Mouse (Mus musculus) midbrain, embryonic 11.5 days (tissue): ENCODE measurements around the gene Myoc. TPM values are rescaled to one million over a fixed set of nuclear protein-coding genes. Genes with fewer than 3 reads are reported as not detected.
"Not testable (repeated sequence)": the region's sequence is repeated elsewhere in the genome, so short reads cannot be mapped to it uniquely, and the experiment has no call there.

Experiments used
- ATAC-seq: fragments of 200-750 bp; cut with Nextera tagmentation; 2 replicates; pipeline ENCODE4 v1.8.0; 2017; ENCODE audit warnings: moderate TSS enrichment, moderate library complexity; ENCODE audit not compliant: low FRiP score
- DNase-seq: peaks from one replicate; pipeline ENCODE4 v3.0.0; 2015; ENCODE audit warnings: low spot score; ENCODE audit errors: missing footprints
- H3K27ac ChIP-seq: fragments of 300-500 bp; sonication (generic); 2 replicates; pipeline ENCODE4 v1.5.1; 2014; ENCODE audit warnings: low read depth, low read length
- H3K27me3 ChIP-seq: fragments of 300-500 bp; sonication (generic); 2 replicates; pipeline ENCODE4 v1.6.1; 2014; ENCODE audit warnings: mild to moderate bottlenecking, low read length, moderate library complexity, mixed read lengths; ENCODE audit not compliant: control insufficient read depth, insufficient read depth
- H3K36me3 ChIP-seq: fragments of 300-500 bp; sonication (generic); 2 replicates; pipeline ENCODE4 v1.6.1; 2014; ENCODE audit warnings: mild to moderate bottlenecking, low read length, moderate library complexity, mixed read lengths; ENCODE audit not compliant: control insufficient read depth, insufficient read depth
- H3K4me1 ChIP-seq: fragments of 300-500 bp; sonication (generic); 2 replicates; pipeline ENCODE4 v1.6.1; 2014; ENCODE audit warnings: low read length; ENCODE audit not compliant: control insufficient read depth, insufficient read depth
- H3K4me2 ChIP-seq: fragments of 300-500 bp; sonication (generic); 2 replicates; pipeline ENCODE4 v1.6.1; 2014; ENCODE audit warnings: mild to moderate bottlenecking, moderate library complexity
- H3K4me3 ChIP-seq: fragments of 300-500 bp; sonication (generic); 2 replicates; pipeline ENCODE4 v1.5.1; 2014; ENCODE audit warnings: low read depth, low read length
- H3K9ac ChIP-seq: fragments of 300-500 bp; sonication (generic); 2 replicates; pipeline ENCODE4 v1.6.1; 2014; ENCODE audit warnings: low read length
- H3K9me3 ChIP-seq: fragments of 300-500 bp; sonication (generic); 2 replicates; pipeline ENCODE4 v1.6.1; 2016; ENCODE audit warnings: low read length; ENCODE audit not compliant: control insufficient read depth
- WGBS: fragments of 180-500 bp; shearing (Covaris S2); extraction: QIAGEN DNeasy Blood & Tissue Kit; methylation state at CpG from one replicate; pipeline ENCODE4 v1.1.7; 2014; 5-methylcytosine and 5-hydroxymethylcytosine counted together
- polyA plus RNA-seq: library from polyadenylated mRNA; unstranded; fragments of >200 nt; fragmentation: Nextera tagmentation; extraction: Ambion mirVana; gene quantifications from 2 replicates; pipeline ENCODE4 v1.2.1, GENCODE M21; 2014

The Myoc gene
- polyA plus RNA-seq, 1 experiment from 2014 or later = not detected

- ATAC-seq (no peak), DNase-seq (no peak)
- H3K4me3 ChIP-seq = no peak overlapping the region
- no peak overlapping the region for H3K9ac ChIP-seq
- H3K27ac ChIP-seq = no peak overlapping the region
- no peaks in the 10 kb centered on the region for H3K9me3 ChIP-seq
- 57% methylated on average over 4 of the region's 4 CpGs for WGBS
- H3K4me1 ChIP-seq = peaks cover 2% of the 10 kb centered on the region; the same call in 1 of the 2 replicates
- no peaks in the 10 kb centered on the region for H3K36me3 ChIP-seq
- no peaks in the 10 kb centered on the region for H3K27me3 ChIP-seq
- H3K4me2 ChIP-seq = no peak overlapping the region
Measured at GRCm38 (mm10) chr1:162611191-162611590, 27.8 kb upstream of the Myoc start.

- H3K4me3 ChIP-seq = no peak overlapping the region
- ATAC-seq (peak; percentile 68; the same call in 1 of the 2 replicates), DNase-seq (no peak)
- H3K9ac ChIP-seq = no peak overlapping the region
- no peak overlapping the region for H3K27ac ChIP-seq
- no peaks in the 10 kb centered on the region for H3K9me3 ChIP-seq
- no peaks in the 10 kb centered on the region for H3K27me3 ChIP-seq
- no peaks in the 10 kb centered on the region for H3K36me3 ChIP-seq
- no peaks in the 10 kb centered on the region for H3K4me1 ChIP-seq
- no peak overlapping the region for H3K4me2 ChIP-seq
- WGBS = 78% methylated on average over 1 of the region's 1 CpGs
Measured at GRCm38 (mm10) chr1:162615511-162615910, 23.4 kb upstream of the Myoc start.

- no peak overlapping the region for H3K27ac ChIP-seq
- H3K9ac ChIP-seq = no peak overlapping the region
- no peak for ATAC-seq
- H3K9me3 ChIP-seq = no peaks in the 10 kb centered on the region
- no peaks in the 10 kb centered on the region for H3K4me1 ChIP-seq
- H3K4me2 ChIP-seq = no peak overlapping the region
- no peak overlapping the region for H3K4me3 ChIP-seq
- no peaks in the 10 kb centered on the region for H3K36me3 ChIP-seq
- DNase-seq = no peak
- 69% methylated on average over 4 of the region's 4 CpGs for WGBS
- H3K27me3 ChIP-seq = no peaks in the 10 kb centered on the region
Measured at GRCm38 (mm10) chr1:162620487-162620886, 18.5 kb upstream of the Myoc start.

GRCm38 (mm10) chr1:162623895-162624294, 15.1 kb upstream of the Myoc start:
- WGBS = 63% methylated on average over 4 of the region's 4 CpGs
- ATAC-seq = no peak
- H3K36me3 ChIP-seq = no peaks in the 10 kb centered on the region
- H3K9ac ChIP-seq = no peak overlapping the region
- no peak for DNase-seq
- no peaks in the 10 kb centered on the region for H3K9me3 ChIP-seq
- H3K27ac ChIP-seq = no peak overlapping the region
- no peak overlapping the region for H3K4me2 ChIP-seq
- no peak overlapping the region for H3K4me3 ChIP-seq
- H3K27me3 ChIP-seq = no peaks in the 10 kb centered on the region
- no peaks in the 10 kb centered on the region for H3K4me1 ChIP-seq

- Histone ChIP-seq H3K27me3 (no peaks in the 10 kb centered on the region), H3K36me3 (no peaks in the 10 kb centered on the region), H3K9ac (no peak overlapping the region), H3K4me1 (no peaks in the 10 kb centered on the region), H3K27ac (no peak overlapping the region), H3K4me2 (no peak overlapping the region), H3K9me3 (no peaks in the 10 kb centered on the region), H3K4me3 (no peak overlapping the region)
- DNase-seq (no peak), ATAC-seq (no peak)
- WGBS = 79% methylated on average over 7 of the region's 7 CpGs
Measured at GRCm38 (mm10) chr1:162625229-162625628, 13.7 kb upstream of the Myoc start.

- not testable (repeated sequence) for H3K4me3 ChIP-seq, H3K4me2 ChIP-seq, H3K4me1 ChIP-seq, DNase-seq, H3K27ac ChIP-seq, H3K27me3 ChIP-seq, H3K9me3 ChIP-seq, H3K36me3 ChIP-seq, ATAC-seq, H3K9ac ChIP-seq
- WGBS = 93% methylated on average over 4 of the region's 4 CpGs
Measured at GRCm38 (mm10) chr1:162627821-162628220, 11.1 kb upstream of the Myoc start.

- not testable (repeated sequence) for H3K27me3 ChIP-seq, H3K27ac ChIP-seq, H3K36me3 ChIP-seq, H3K9ac ChIP-seq, H3K4me2 ChIP-seq, DNase-seq, ATAC-seq, H3K4me3 ChIP-seq, H3K4me1 ChIP-seq, H3K9me3 ChIP-seq
- 95% methylated on average over 15 of the region's 15 CpGs for WGBS
Measured at GRCm38 (mm10) chr1:162628326-162628725, 10.6 kb upstream of the Myoc start.

GRCm38 (mm10) chr1:162635291-162635931, 3.5 kb upstream of the Myoc start:
- WGBS = 82% methylated on average over 1 of the region's 1 CpGs
- H3K4me3 ChIP-seq, H3K9ac ChIP-seq, ATAC-seq, DNase-seq, H3K4me2 ChIP-seq, H3K27ac ChIP-seq, H3K36me3 ChIP-seq, H3K4me1 ChIP-seq, H3K9me3 ChIP-seq, H3K27me3 ChIP-seq: not testable (repeated sequence)

- no peak overlapping the region for H3K4me3 ChIP-seq
- H3K27me3 ChIP-seq = no peaks in the 10 kb centered on the region
- no peaks in the 10 kb centered on the region for H3K9me3 ChIP-seq
- ATAC-seq (no peak), DNase-seq (no peak)
- no peak overlapping the region for H3K4me2 ChIP-seq
- H3K36me3 ChIP-seq = no peaks in the 10 kb centered on the region
- H3K27ac ChIP-seq = no peak overlapping the region
- 81% methylated on average over 3 of the region's 3 CpGs for WGBS
- H3K9ac ChIP-seq = no peak overlapping the region
- H3K4me1 ChIP-seq = no peaks in the 10 kb centered on the region
Measured at GRCm38 (mm10) chr1:162636516-162636915, 2.4 kb upstream of the Myoc start.
